In genomic region chr16:91374253-91374634, GRCm38 (mm10) we compare ENCODE assay signal across 10 mouse cellular contexts. TPM values are rescaled to one million over a fixed set of nuclear protein-coding genes. Genes with fewer than 3 reads are reported as not detected.
DNase-seq lines count a peak whose midpoint lies in the region; ATAC-seq and TF ChIP-seq lines count a peak whose summit lies in the region.
"Had no signal": no experiment of that assay in that cellular context is flagged by ENCODE, and none has a peak within 500 bp of the region (broad histone marks: within the 10 kb centered on the region; RNA-seq: fewer than 3 reads in every experiment).

No protein-coding gene starts in this region.

- no peak for TF ChIP-seq POLR2A in MEL (IDR thresholded peaks at IDR 0.05; ENCODE audit: control insufficient read depth in 1 of 2, insufficient read depth in 1 of 2, low read depth in 1 of 2, low read length in 2 of 2, poor library complexity in 1 of 2)

- peak overlapping the region; percentile 70 for H3K4me2 ChIP-seq in kidney, embryonic 15.5 days
- peak overlapping the region; percentile 76; the same call in 1 of the 2 replicates for H3K4me2 ChIP-seq in embryonic facial prominence, embryonic 15.5 days (replicated peaks)
- H3K4me2 ChIP-seq in liver, postnatal 0 days (ENCODE audit: low read depth, low read length), result peak overlapping the region; percentile 70

- no peaks in the 10 kb centered on the region for H3K9me3 ChIP-seq in kidney, embryonic 15.5 days (replicated peaks)
- no peaks in the 10 kb centered on the region for H3K9me3 ChIP-seq in MEL (replicated peaks; ENCODE audit: insufficient read depth, low read length)
- no peaks in the 10 kb centered on the region for H3K9me3 ChIP-seq in embryonic facial prominence, embryonic 15.5 days (replicated peaks)
- H3K9me3 ChIP-seq in liver, postnatal 0 days (ENCODE audit: low read length), result no peaks in the 10 kb centered on the region

- peaks cover 23% of the 10 kb centered on the region for H3K79me2 ChIP-seq in MEL (ENCODE audit: control insufficient read depth, insufficient read depth, low read length, poor library complexity)

- 0 out of 2 replicates have a peak overlapping the region, but pooled peaks have one; percentile 96 for H3K9ac ChIP-seq in kidney, embryonic 15.5 days
- peak overlapping the region; percentile 93 for H3K9ac ChIP-seq in MEL (ENCODE audit: control insufficient read depth, low read depth, low read length, poor library complexity, severe bottlenecking)
- no peak overlapping the region for H3K9ac ChIP-seq in embryonic facial prominence, embryonic 15.5 days
- peak overlapping the region; percentile 100 for H3K9ac ChIP-seq in liver, postnatal 0 days (replicated peaks)

- no peak overlapping the region for H3K27ac ChIP-seq in kidney, embryonic 15.5 days
- H3K27ac ChIP-seq in MEL (ENCODE audit: control insufficient read depth, low read depth, low read length), result no peak overlapping the region
- H3K27ac ChIP-seq in embryonic facial prominence, embryonic 15.5 days (replicated peaks), result no peak overlapping the region
- H3K27ac ChIP-seq in liver, postnatal 0 days (ENCODE audit: low read depth), result peak overlapping the region; percentile 100

- peaks cover 31% of the 10 kb centered on the region for H3K4me1 ChIP-seq in kidney, embryonic 15.5 days
- H3K4me1 ChIP-seq in MEL (ENCODE audit: control insufficient read depth in 1 of 2, insufficient read depth in 2 of 2, low read length in 2 of 2), result peaks cover 7 to 10% of the 10 kb centered on the region in 2 experiments
- H3K4me1 ChIP-seq in embryonic facial prominence, embryonic 15.5 days, result peaks cover 34% of the 10 kb centered on the region
- H3K4me1 ChIP-seq in liver, postnatal 0 days (ENCODE audit: insufficient read depth), result peaks cover 39% of the 10 kb centered on the region

- no peak for TF ChIP-seq EP300 in MEL (IDR thresholded peaks at IDR 0.05; ENCODE audit: low read depth in 1 of 2, low read length in 2 of 2)
- TF ChIP-seq EP300 in liver, postnatal 0 days (IDR thresholded peaks at IDR 0.05; ENCODE audit: low read depth), result no peak

- WGBS in kidney, embryonic 15.5 days, result 75% methylated on average over 3 of the region's 3 CpGs
- WGBS in embryonic facial prominence, embryonic 15.5 days, result 81% methylated on average over 3 of the region's 3 CpGs
- WGBS in liver, postnatal 0 days (ENCODE audit: insufficient replicate concordance), result 19% methylated on average over 3 of the region's 3 CpGs

- H3K27me3 ChIP-seq in kidney, embryonic 15.5 days, result no peaks in the 10 kb centered on the region
- no peaks in the 10 kb centered on the region for H3K27me3 ChIP-seq in MEL (ENCODE audit: control insufficient read depth in 1 of 2, insufficient read depth in 2 of 2, low read length in 2 of 2)
- H3K27me3 ChIP-seq in embryonic facial prominence, embryonic 15.5 days, result no peaks in the 10 kb centered on the region
- H3K27me3 ChIP-seq in liver, postnatal 0 days (ENCODE audit: insufficient read depth, low read length), result no peaks in the 10 kb centered on the region

- H3K36me3 ChIP-seq in kidney, embryonic 15.5 days, result peaks cover 8% of the 10 kb centered on the region; the same call in 1 of the 2 replicates
- peaks cover 0 to 10% of the 10 kb centered on the region in 2 experiments; a peak in 3 of 4 replicates for H3K36me3 ChIP-seq in MEL (ENCODE audit: control insufficient read depth in 1 of 2, insufficient read depth in 2 of 2, low read length in 2 of 2)
- no peaks in the 10 kb centered on the region for H3K36me3 ChIP-seq in embryonic facial prominence, embryonic 15.5 days
- peaks cover 23% of the 10 kb centered on the region for H3K36me3 ChIP-seq in liver, postnatal 0 days (replicated peaks; ENCODE audit: insufficient read depth, low read length)

- H3K4me3 ChIP-seq in kidney, embryonic 15.5 days (replicated peaks), result peak overlapping the region; percentile 93
- H3K4me3 ChIP-seq in MEL (ENCODE audit: control insufficient read depth in 1 of 2, insufficient read depth in 1 of 2, low read depth in 2 of 2, low read length in 2 of 2), result peak overlapping the region in 1 of 2 experiments; percentile 93; a peak in 2 of 4 replicates
- peak overlapping the region; percentile 98; the same call in 1 of the 2 replicates for H3K4me3 ChIP-seq in embryonic facial prominence, embryonic 15.5 days (replicated peaks)
- H3K4me3 ChIP-seq in liver, postnatal 0 days (ENCODE audit: low read depth, low read length), result peak overlapping the region; percentile 100

- TF ChIP-seq RAD21 in MEL (IDR thresholded peaks at IDR 0.05; ENCODE audit: low read depth, low read length), result no peak

- intact Hi-C loops in left cerebral cortex, postnatal 36 days (cut with DNase I), result loop anchor here (10.0 kb wide), 1 partner anchor 111 kb away; the partner anchor contains the start of gene Ifnar1

- no peak for DNase-seq in kidney, adult 11 months
- DNase-seq in MEL (ENCODE audit: low read depth, low spot score), result peak; percentile 23
- DNase-seq in liver, postnatal 0 days, result peak; percentile 11
- no peak for DNase-seq in thymus, adult 18-20 months
- no peak for DNase-seq in left cerebral cortex, postnatal 36 days (ENCODE audit: low spot score in 2 of 2)
- DNase-seq in spleen, postnatal 36 days (ENCODE audit: low spot score in 2 of 2), result no peak
- DNase-seq: cerebellum, postnatal 14 days had no signal

- no peak for ATAC-seq in kidney, embryonic 15.5 days (replicated peaks; ENCODE audit: low FRiP score)
- ATAC-seq in embryonic facial prominence, embryonic 15.5 days (ENCODE audit: insufficient number of reproducible peaks, low FRiP score, low TSS enrichment, low read depth), result no peak
- no peak for ATAC-seq in liver, postnatal 0 days

- TF ChIP-seq CTCF in MEL (IDR thresholded peaks at IDR 0.05 in 2 of 3, conservative IDR thresholded peaks at IDR 0.05 in 1 of 3; ENCODE audit: control insufficient read depth in 1 of 3, insufficient read depth in 1 of 3, low read depth in 2 of 3, low read length in 3 of 3, poor library complexity in 1 of 3, severe bottlenecking in 1 of 3), result no peak
- TF ChIP-seq CTCF in liver, postnatal 0 days (IDR thresholded peaks at IDR 0.05; ENCODE audit: low read depth), result no peak

TF ChIP-seq in MEL, 35 proteins besides CTCF, POLR2A, EP300 and RAD21:
- TF ChIP-seq JUND (IDR thresholded peaks at IDR 0.05; ENCODE audit: low read depth, low read length) (no peak), MAX (IDR thresholded peaks at IDR 0.05; ENCODE audit: low read length) (no peak), GATA1 (IDR thresholded peaks at IDR 0.05; ENCODE audit: low read depth, low read length) (peak; percentile 51; the same call in 1 of the 2 replicates), TBP (IDR thresholded peaks at IDR 0.05; ENCODE audit: low read depth, low read length) (no peak), MYC (IDR thresholded peaks at IDR 0.05; ENCODE audit: low read depth, low read length) (no peak), ELF1 (IDR thresholded peaks at IDR 0.05; ENCODE audit: low read depth, low read length) (no peak)

RNA-seq across cellular contexts. Expression of gene Ifnar2, which starts 1.7 kb away (rescaled TPM):
- polyA plus RNA-seq in kidney, embryonic 15.5 days (2015; fragmentation: Nextera tagmentation; extraction: Ambion mirVana), result 50.5 and 51.8 TPM in 2 replicates
- total RNA-seq in MEL (2012; rRNA removed), result 21.8 and 24.1 TPM in 2 replicates
- 10 to 100 TPM in 1 of 2 experiments, not detected in 1; 38.3 TPM for polyA plus RNA-seq in MEL (2012; ENCODE audit: insufficient read depth in 1 of 2, insufficient read length in 2 of 2, low read depth in 1 of 2, low replicate concordance in 2 of 2, missing spikeins in 1 of 2)
- 60.4 and 61.7 TPM in 2 replicates for polyA plus RNA-seq in embryonic facial prominence, embryonic 15.5 days (2015; fragmentation: Nextera tagmentation; extraction: Ambion mirVana)
- 107 and 113 TPM in 2 replicates for polyA plus RNA-seq in liver, postnatal 0 days (2015; fragmentation: Nextera tagmentation; extraction: Ambion mirVana)
- 10 to 100 TPM; 19.4 to 25.1 TPM for total RNA-seq in left cerebral cortex, postnatal 36 days (2021)

RNA-seq across cellular contexts. Expression of gene Gm21970, which starts 17.3 kb away (rescaled TPM):
- not detected in 2 replicates for polyA plus RNA-seq in kidney, embryonic 15.5 days (2015; fragmentation: Nextera tagmentation; extraction: Ambion mirVana)
- total RNA-seq in MEL (2012; rRNA removed), result not detected in 2 replicates
- polyA plus RNA-seq in MEL (2012; ENCODE audit: insufficient read depth in 1 of 2, insufficient read length in 2 of 2, low read depth in 1 of 2, low replicate concordance in 2 of 2, missing spikeins in 1 of 2), result not detected
- polyA plus RNA-seq in embryonic facial prominence, embryonic 15.5 days (2015; fragmentation: Nextera tagmentation; extraction: Ambion mirVana), result not detected in 2 replicates
- not detected in 2 replicates for polyA plus RNA-seq in liver, postnatal 0 days (2015; fragmentation: Nextera tagmentation; extraction: Ambion mirVana)
- total RNA-seq in left cerebral cortex, postnatal 36 days (2021), result not detected
- polyA plus RNA-seq: neural tube, embryonic 11.5 days had no signal

RNA-seq across cellular contexts. Expression of gene Il10rb, which starts 31.7 kb away (rescaled TPM):
- polyA plus RNA-seq in kidney, embryonic 15.5 days (2015; fragmentation: Nextera tagmentation; extraction: Ambion mirVana), result 29.9 and 31.0 TPM in 2 replicates
- 4.7 and 5.9 TPM in 2 replicates for total RNA-seq in MEL (2012; rRNA removed)
- polyA plus RNA-seq in MEL (2012; ENCODE audit: insufficient read depth in 1 of 2, insufficient read length in 2 of 2, low read depth in 1 of 2, low replicate concordance in 2 of 2, missing spikeins in 1 of 2), result 10 to 100 TPM in 1 of 2 experiments, not detected in 1; 14.6 TPM
- 33.3 and 37.0 TPM in 2 replicates for polyA plus RNA-seq in embryonic facial prominence, embryonic 15.5 days (2015; fragmentation: Nextera tagmentation; extraction: Ambion mirVana)
- polyA plus RNA-seq in liver, postnatal 0 days (2015; fragmentation: Nextera tagmentation; extraction: Ambion mirVana), result 25.5 and 26.4 TPM in 2 replicates
- 10 to 100 TPM in 1 of 2 experiments, 1 to 10 TPM in 1; 9.4 to 10.2 TPM for total RNA-seq in left cerebral cortex, postnatal 36 days (2021)

Comparison
In these comparisons a context has a peak if more than half of its experiments do, and no peak if none do; other contexts are left out.
1. DNase-seq: peak in MEL (single experiment) and liver, postnatal 0 days (single experiment); none in kidney, adult 11 months (single experiment), thymus, adult 18-20 months (0 of 2), left cerebral cortex, postnatal 36 days (0 of 2) and spleen, postnatal 36 days (0 of 2).
2. Peak in every context shown above with its lines, with median percentiles within 50 percentile points of each other: H3K4me2 ChIP-seq.